Mouse (Mus musculus) G1E (cell line): ENCODE data around the gene Olfr772. TPM values are rescaled to one million over a fixed set of nuclear protein-coding genes. Genes with fewer than 3 reads are reported as not detected.
"Not testable (repeated sequence)": the region's sequence is repeated elsewhere in the genome, so short reads cannot be mapped to it uniquely, and the experiment has no call there.

Source experiments
- ATAC-seq: 2 replicates; pipeline ENCODE4 v1.8.0; 2016; ENCODE audit warnings: mild to moderate bottlenecking; ENCODE audit not compliant: insufficient number of reproducible peaks, poor library complexity, low FRiP score, severe bottlenecking; ENCODE audit errors: extremely low read depth
- DNase-seq: peaks from one replicate; pipeline ENCODE4 v3.0.0; 2012; ENCODE audit warnings: low spot score
- H3K27me3 ChIP-seq: 2 replicates; pipeline ENCODE4 v1.6.1; 2012; ENCODE audit warnings: mild to moderate bottlenecking, low read length, inconsistent platforms; ENCODE audit not compliant: insufficient read depth
- H3K36me3 ChIP-seq: replicated peaks from 2 replicates; pipeline ENCODE3; 2012; ENCODE audit warnings: mild to moderate bottlenecking, inconsistent platforms
- H3K4me1 ChIP-seq: 2 replicates; pipeline ENCODE4 v1.6.1; 2012; ENCODE audit warnings: low read depth, low read length, inconsistent platforms, mixed read lengths; ENCODE audit not compliant: insufficient read depth
- H3K4me3 ChIP-seq: 2 replicates; pipeline ENCODE4 v1.5.1; 2012; ENCODE audit warnings: low read depth, mild to moderate bottlenecking, inconsistent platforms, low read length, moderate library complexity, mixed read lengths
- H3K9me3 ChIP-seq: replicated peaks from 2 replicates; pipeline ENCODE4 v1.6.1; 2012; ENCODE audit warnings: inconsistent platforms
- CTCF ChIP-seq: IDR thresholded peaks from 2 replicates; pipeline ENCODE4 v1.5.1; 2012; ENCODE audit warnings: low read depth, low read length, inconsistent platforms, mixed read lengths
- GATA1 ChIP-seq: IDR thresholded peaks from 2 replicates; pipeline ENCODE4 v1.6.1; 2012; ENCODE audit warnings: borderline replicate concordance, low read length, inconsistent platforms, mixed read lengths
- GATA2 ChIP-seq: IDR thresholded peaks from 2 replicates; pipeline ENCODE4 v1.6.1; 2012; ENCODE audit warnings: low read depth, low read length, inconsistent platforms, borderline replicate concordance
- POLR2AphosphoS5 ChIP-seq: IDR thresholded peaks from 2 replicates; pipeline ENCODE4 v1.6.1; 2012; ENCODE audit warnings: low read depth, low read length, inconsistent platforms; ENCODE audit not compliant: insufficient replicate concordance
- TAL1 ChIP-seq: conservative IDR thresholded peaks from 2 replicates; pipeline ENCODE4 v1.6.1; 2012; ENCODE audit warnings: low read depth, low read length, inconsistent platforms, mixed read lengths
- polyA plus RNA-seq: library from polyadenylated mRNA; stranded (reverse); fragments of >175 nt; gene quantifications from 2 replicates; pipeline ENCODE4 v1.2.3, GENCODE M21; 2012
- total RNA-seq, 2 experiments: library from RNA; stranded (forward) in 1 of 2; stranded (reverse) in 1 of 2; fragments of 200-1000 nt in 1 of 2; fragments of >200 nt in 1 of 2; fragmentation: Nextera tagmentation in 1 of 2; gene quantifications; 2 replicates each; pipeline ENCODE4 v1.2.3; 2014 to 2017

The Olfr772 gene
- total RNA-seq (2014; fragmentation: Nextera tagmentation) (not detected in 2 replicates), total RNA-seq (2017) (0.12 and 0.38 TPM in 2 replicates), polyA plus RNA-seq (not detected in 2 replicates)

DNA sequence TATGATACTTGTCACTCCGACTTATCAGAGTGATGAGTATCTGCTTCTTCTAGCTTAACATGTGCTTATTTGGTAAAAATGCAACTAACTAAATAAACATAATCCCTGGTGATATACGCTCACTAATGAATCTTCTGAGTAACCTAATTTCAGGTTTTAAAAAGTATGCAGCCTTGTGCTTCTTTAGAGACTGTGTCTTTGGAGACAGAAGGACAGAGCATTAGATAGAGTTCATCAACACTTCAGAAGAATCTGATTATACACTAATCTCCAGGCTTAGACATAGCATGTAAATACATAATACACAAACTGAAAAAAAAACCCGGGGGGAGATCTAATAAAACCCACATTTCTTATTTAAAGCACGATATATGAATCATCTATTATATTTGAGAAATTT is at the start of gene Olfr772:
Gene Olfr772, minus strand, starts transcription at position 101 of the 400 bp plus-strand sequence.
- not testable (repeated sequence) for H3K27me3 ChIP-seq, H3K9me3 ChIP-seq, ATAC-seq, H3K36me3 ChIP-seq, H3K4me3 ChIP-seq, H3K4me1 ChIP-seq, DNase-seq

GRCm38 (mm10) chr10:129187319-129187718 is 9.6 kb upstream of the Olfr772 start, which contains the start of gene Olfr773:
Gene Olfr773 (minus strand): TSS chr10:129187419.
- not testable (repeated sequence) for H3K27me3 ChIP-seq, H3K4me3 ChIP-seq, H3K36me3 ChIP-seq, H3K9me3 ChIP-seq, ATAC-seq, H3K4me1 ChIP-seq, DNase-seq

DNA sequence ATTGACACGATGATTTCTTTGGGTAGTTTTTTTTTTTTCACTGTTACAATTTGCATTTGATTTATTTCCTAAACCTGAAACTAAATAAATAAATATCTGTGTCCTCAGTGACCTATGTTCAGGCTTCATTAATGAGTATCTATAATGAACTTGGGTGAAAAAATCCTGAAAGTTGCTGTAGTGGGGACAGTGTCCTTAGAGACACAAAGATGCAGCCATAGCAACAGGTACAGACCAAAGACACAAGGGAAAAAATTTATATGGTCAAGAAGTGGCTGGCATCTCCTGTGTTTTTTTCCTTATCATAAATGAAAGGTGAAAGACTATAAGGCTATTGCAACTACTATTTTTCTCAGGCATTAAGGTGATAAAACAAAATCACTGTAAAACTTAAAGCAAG is 13.1 kb downstream of the Olfr772 start, which contains the start of gene Olfr771:
Gene Olfr771, minus strand, starts transcription at position 101 of the 400 bp plus-strand sequence.
- H3K9me3 ChIP-seq: no peaks in the 10 kb centered on the region
- H3K4me1 ChIP-seq: no peaks in the 10 kb centered on the region
- H3K36me3 ChIP-seq: no peaks in the 10 kb centered on the region
- no peak within 1 kb of the TSS for H3K4me3 ChIP-seq
- no peak for ATAC-seq
- DNase-seq: no peak
- TF ChIP-seq GATA1 (no peak), POLR2AphosphoS5 (no peak), CTCF (no peak), TAL1 (no peak), GATA2 (no peak)
- no peaks in the 10 kb centered on the region for H3K27me3 ChIP-seq

DNA sequence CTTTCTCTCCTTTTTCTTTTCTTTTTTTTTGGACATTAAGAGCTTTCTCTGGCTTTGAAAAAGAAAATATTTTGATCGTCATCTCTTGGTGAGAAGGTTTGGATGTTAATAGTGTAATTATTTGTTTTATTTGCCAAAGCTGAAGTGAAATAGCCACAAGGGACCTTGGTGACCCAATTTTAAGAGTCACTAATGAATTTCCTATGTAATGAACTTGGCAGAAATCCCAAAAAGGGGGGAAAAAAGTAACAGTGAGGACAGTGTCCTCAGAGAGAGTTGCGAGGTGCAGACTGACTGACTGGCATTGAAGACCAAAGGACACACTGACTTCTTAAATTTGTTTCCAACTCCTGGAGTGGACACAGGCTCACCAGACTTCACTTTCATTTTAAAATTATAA is 38.8 kb downstream of the Olfr772 start, which contains the start of gene Olfr770:
Gene Olfr770, minus strand, starts transcription at position 101 of the 400 bp plus-strand sequence.
- Histone ChIP-seq H3K27me3 (no peaks in the 10 kb centered on the region), H3K4me1 (no peaks in the 10 kb centered on the region), H3K36me3 (no peaks in the 10 kb centered on the region), H3K9me3 (no peaks in the 10 kb centered on the region), H3K4me3 (no peak within 1 kb of the TSS)
- no peak for TF ChIP-seq GATA2
- TF ChIP-seq POLR2AphosphoS5: no peak
- no peak for TF ChIP-seq GATA1
- no peak for TF ChIP-seq TAL1
- no peak for TF ChIP-seq CTCF
- ATAC-seq (no peak), DNase-seq (no peak)

Other genes with a start within 250 kb of the Olfr772 start
Only the 20 nearest of the 23 such genes appear.
- gene Mettl7b, start 216.9 kb downstream of the Olfr772 start, total RNA-seq (2014; fragmentation: Nextera tagmentation): not detected in 2 replicates
- gene Mettl7b, start 216.9 kb downstream of the Olfr772 start, total RNA-seq (2017): not detected in 2 replicates
- not detected in 2 replicates for gene Mettl7b, start 216.9 kb downstream of the Olfr772 start, polyA plus RNA-seq
- not detected in 2 replicates for gene Olfr9, start 188.5 kb downstream of the Olfr772 start, total RNA-seq (2014; fragmentation: Nextera tagmentation)
- 0.11 TPM in 1 of 2 replicates, not detected in the other for gene Olfr9, start 188.5 kb downstream of the Olfr772 start, total RNA-seq (2017)
- gene Olfr9, start 188.5 kb downstream of the Olfr772 start, polyA plus RNA-seq: not detected in 2 replicates
- not detected in 2 replicates for gene Olfr763, start 167.1 kb downstream of the Olfr772 start, total RNA-seq (2014; fragmentation: Nextera tagmentation)
- gene Olfr763, start 167.1 kb downstream of the Olfr772 start, total RNA-seq (2017): 0.06 TPM in 1 of 2 replicates, not detected in the other
- not detected in 2 replicates for gene Olfr763, start 167.1 kb downstream of the Olfr772 start, polyA plus RNA-seq
- gene Olfr764-ps1, start 138.0 kb downstream of the Olfr772 start, total RNA-seq (2014; fragmentation: Nextera tagmentation): not detected in 2 replicates
- gene Olfr764-ps1, start 138.0 kb downstream of the Olfr772 start, total RNA-seq (2017): 0.06 and 0.11 TPM in 2 replicates
- not detected in 2 replicates for gene Olfr764-ps1, start 138.0 kb downstream of the Olfr772 start, polyA plus RNA-seq
- not detected in 2 replicates for gene Olfr765, start 127.9 kb downstream of the Olfr772 start, total RNA-seq (2014; fragmentation: Nextera tagmentation)
- gene Olfr765, start 127.9 kb downstream of the Olfr772 start, total RNA-seq (2017): 0.05 TPM in 1 of 2 replicates, not detected in the other
- gene Olfr765, start 127.9 kb downstream of the Olfr772 start, polyA plus RNA-seq: not detected in 2 replicates
- not detected in 2 replicates for gene Olfr766-ps1, start 108.9 kb downstream of the Olfr772 start, total RNA-seq (2014; fragmentation: Nextera tagmentation)
- gene Olfr766-ps1, start 108.9 kb downstream of the Olfr772 start, total RNA-seq (2017): 0.38 TPM in 1 of 2 replicates, not detected in the other
- not detected in 2 replicates for gene Olfr766-ps1, start 108.9 kb downstream of the Olfr772 start, polyA plus RNA-seq
- gene Olfr767, start 95.0 kb downstream of the Olfr772 start, total RNA-seq (2014; fragmentation: Nextera tagmentation): not detected in 2 replicates
- gene Olfr767, start 95.0 kb downstream of the Olfr772 start, total RNA-seq (2017): 0.05 TPM in 1 of 2 replicates, not detected in the other
- gene Olfr767, start 95.0 kb downstream of the Olfr772 start, polyA plus RNA-seq: not detected in 2 replicates
- not detected in 2 replicates for gene Olfr768, start 78.5 kb downstream of the Olfr772 start, total RNA-seq (2014; fragmentation: Nextera tagmentation)
- 0.05 and 0.12 TPM in 2 replicates for gene Olfr768, start 78.5 kb downstream of the Olfr772 start, total RNA-seq (2017)
- not detected in 2 replicates for gene Olfr768, start 78.5 kb downstream of the Olfr772 start, polyA plus RNA-seq
- gene Olfr769, start 60.1 kb downstream of the Olfr772 start, total RNA-seq (2014; fragmentation: Nextera tagmentation): not detected in 2 replicates
- 0.06 TPM in 1 of 2 replicates, not detected in the other for gene Olfr769, start 60.1 kb downstream of the Olfr772 start, total RNA-seq (2017)
- gene Olfr769, start 60.1 kb downstream of the Olfr772 start, polyA plus RNA-seq: not detected in 2 replicates
- gene Olfr770, start 38.9 kb downstream of the Olfr772 start, total RNA-seq (2014; fragmentation: Nextera tagmentation): not detected in 2 replicates
- 0.17 TPM in 1 of 2 replicates, not detected in the other for gene Olfr770, start 38.9 kb downstream of the Olfr772 start, total RNA-seq (2017)
- gene Olfr770, start 38.9 kb downstream of the Olfr772 start, polyA plus RNA-seq: not detected in 2 replicates
- gene Olfr771, start 13.2 kb downstream of the Olfr772 start, total RNA-seq (2014; fragmentation: Nextera tagmentation): not detected in 2 replicates
- 0.11 and 0.29 TPM in 2 replicates for gene Olfr771, start 13.2 kb downstream of the Olfr772 start, total RNA-seq (2017)
- gene Olfr771, start 13.2 kb downstream of the Olfr772 start, polyA plus RNA-seq: not detected in 2 replicates
- not detected in 2 replicates for gene Olfr773, start 9.5 kb upstream of the Olfr772 start, total RNA-seq (2014; fragmentation: Nextera tagmentation)
- gene Olfr773, start 9.5 kb upstream of the Olfr772 start, total RNA-seq (2017): not detected in 2 replicates
- not detected in 2 replicates for gene Olfr773, start 9.5 kb upstream of the Olfr772 start, polyA plus RNA-seq
- gene Olfr774, start 58.3 kb upstream of the Olfr772 start, total RNA-seq (2014; fragmentation: Nextera tagmentation): not detected in 2 replicates
- not detected in 2 replicates for gene Olfr774, start 58.3 kb upstream of the Olfr772 start, total RNA-seq (2017)
- not detected in 2 replicates for gene Olfr774, start 58.3 kb upstream of the Olfr772 start, polyA plus RNA-seq
- gene Olfr775, start 70.5 kb upstream of the Olfr772 start, total RNA-seq (2014; fragmentation: Nextera tagmentation): not detected in 2 replicates
- 0.27 and 0.29 TPM in 2 replicates for gene Olfr775, start 70.5 kb upstream of the Olfr772 start, total RNA-seq (2017)
- gene Olfr775, start 70.5 kb upstream of the Olfr772 start, polyA plus RNA-seq: not detected in 2 replicates
- not detected in 2 replicates for gene Olfr776, start 81.2 kb upstream of the Olfr772 start, total RNA-seq (2014; fragmentation: Nextera tagmentation)
- gene Olfr776, start 81.2 kb upstream of the Olfr772 start, total RNA-seq (2017): 0.22 and 0.41 TPM in 2 replicates
- not detected in 2 replicates for gene Olfr776, start 81.2 kb upstream of the Olfr772 start, polyA plus RNA-seq
- gene Olfr777, start 93.6 kb upstream of the Olfr772 start, total RNA-seq (2014; fragmentation: Nextera tagmentation): not detected in 2 replicates
- 0.17 and 0.44 TPM in 2 replicates for gene Olfr777, start 93.6 kb upstream of the Olfr772 start, total RNA-seq (2017)
- gene Olfr777, start 93.6 kb upstream of the Olfr772 start, polyA plus RNA-seq: not detected in 2 replicates
- gene Olfr780, start 140.2 kb upstream of the Olfr772 start, total RNA-seq (2014; fragmentation: Nextera tagmentation): not detected in 2 replicates
- 0.17 and 0.33 TPM in 2 replicates for gene Olfr780, start 140.2 kb upstream of the Olfr772 start, total RNA-seq (2017)
- gene Olfr780, start 140.2 kb upstream of the Olfr772 start, polyA plus RNA-seq: not detected in 2 replicates
- gene Olfr781, start 150.9 kb upstream of the Olfr772 start, total RNA-seq (2014; fragmentation: Nextera tagmentation): not detected in 2 replicates
- gene Olfr781, start 150.9 kb upstream of the Olfr772 start, total RNA-seq (2017): not detected in 2 replicates
- not detected in 2 replicates for gene Olfr781, start 150.9 kb upstream of the Olfr772 start, polyA plus RNA-seq
- gene Olfr782, start 170.9 kb upstream of the Olfr772 start, total RNA-seq (2014; fragmentation: Nextera tagmentation): not detected in 2 replicates
- 0.23 TPM in 1 of 2 replicates, not detected in the other for gene Olfr782, start 170.9 kb upstream of the Olfr772 start, total RNA-seq (2017)
- gene Olfr782, start 170.9 kb upstream of the Olfr772 start, polyA plus RNA-seq: not detected in 2 replicates
- not detected in 2 replicates for gene Olfr784, start 206.2 kb upstream of the Olfr772 start, total RNA-seq (2014; fragmentation: Nextera tagmentation)
- gene Olfr784, start 206.2 kb upstream of the Olfr772 start, total RNA-seq (2017): 0.12 and 0.16 TPM in 2 replicates
- not detected in 2 replicates for gene Olfr784, start 206.2 kb upstream of the Olfr772 start, polyA plus RNA-seq